Mouse (Mus musculus) adrenal gland, adult 2 months (tissue): ENCODE data around the gene Gpx1. TPM values are rescaled to one million over a fixed set of nuclear protein-coding genes. Genes with fewer than 3 reads are reported as not detected.

ENCODE experiments used
- DNase-seq: peaks from one replicate; pipeline ENCODE4 v3.0.0; 2021
- polyA plus RNA-seq: library from polyadenylated mRNA; depleted of rRNA; stranded (reverse); fragments of >200 nt; gene quantifications from 2 replicates; pipeline ENCODE4 v1.2.3, GENCODE M21; 2012
- total RNA-seq, 2 experiments: library from RNA; stranded (reverse); gene quantifications; 2 replicates each; pipeline ENCODE4 v1.2.3; 2021

Gpx1 gene
- total and polyA plus RNA-seq, 3 experiments: 694 to 1,573 (median 927) TPM

DNA sequence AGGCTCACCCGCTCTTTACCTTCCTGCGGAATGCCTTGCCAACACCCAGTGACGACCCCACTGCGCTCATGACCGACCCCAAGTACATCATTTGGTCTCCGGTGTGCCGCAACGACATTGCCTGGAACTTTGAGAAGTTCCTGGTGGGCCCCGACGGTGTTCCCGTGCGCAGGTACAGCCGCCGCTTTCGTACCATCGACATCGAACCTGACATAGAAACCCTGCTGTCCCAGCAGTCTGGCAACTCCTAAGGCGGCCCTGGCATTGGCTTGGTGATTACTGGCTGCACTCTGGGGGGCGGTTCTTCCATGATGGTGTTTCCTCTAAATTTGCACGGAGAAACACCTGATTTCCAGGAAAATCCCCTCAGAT lies 1.2 kb downstream of the Gpx1 start:
- peak; percentile 58 for DNase-seq

DNA sequence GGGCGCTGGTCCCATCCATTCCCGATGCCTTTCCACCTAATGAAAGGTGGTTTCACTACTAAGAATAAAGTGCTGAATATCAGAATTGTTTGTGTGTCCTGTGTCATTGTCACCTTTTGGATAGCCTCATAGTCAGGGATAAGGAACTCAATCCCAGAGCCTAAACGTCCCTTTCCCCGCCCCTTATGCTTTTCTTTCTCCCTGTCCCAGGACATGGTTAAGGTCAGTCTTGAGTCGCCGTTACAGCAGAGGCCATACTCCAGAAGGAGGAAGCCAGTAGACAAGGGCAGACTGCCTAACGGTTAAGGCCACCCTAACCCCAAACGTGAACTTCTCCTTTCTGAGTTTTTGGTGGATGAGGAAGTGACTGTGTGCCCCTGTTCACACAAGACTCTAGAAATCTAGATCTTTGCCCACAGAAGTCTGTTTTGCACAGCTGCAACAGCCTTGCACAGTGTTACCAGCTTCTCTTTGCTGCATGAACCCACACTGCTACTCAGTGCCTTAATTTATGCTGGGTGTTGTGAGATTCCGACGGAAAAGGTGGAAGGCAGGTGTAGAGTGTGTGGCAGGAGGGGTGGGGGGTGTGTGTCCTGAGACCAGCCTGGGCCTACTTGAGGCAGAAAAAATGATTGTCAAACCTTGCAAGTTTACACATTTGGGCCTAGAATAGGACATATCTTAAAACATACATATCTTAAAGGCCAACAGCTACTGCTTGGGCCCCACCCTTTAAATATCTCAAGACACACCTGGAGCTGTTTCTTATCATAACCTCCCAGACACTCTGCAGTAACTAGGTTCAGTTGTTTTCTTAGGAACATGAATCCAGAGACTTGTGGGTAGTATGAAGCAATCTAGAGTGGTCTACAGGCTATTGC lies 1.8 kb downstream of the Gpx1 start:
- peak; percentile 73 for DNase-seq

DNA sequence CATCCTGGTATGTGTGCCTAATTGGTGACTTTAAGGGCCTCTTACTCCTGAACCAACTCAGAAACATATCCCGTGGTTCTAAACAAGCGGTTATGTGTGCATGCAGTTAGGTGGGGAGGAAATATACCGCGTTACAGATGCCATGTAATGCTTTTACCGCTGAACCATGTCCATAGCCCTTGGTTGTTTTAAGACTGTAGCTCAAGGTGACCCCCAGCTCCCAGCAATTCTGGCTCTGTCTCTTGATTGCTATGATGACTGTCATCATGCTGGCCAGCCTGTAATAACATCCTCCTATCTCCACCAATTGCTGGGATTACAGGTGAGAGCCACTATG lies 2.4 kb downstream of the Gpx1 start:
- no peak for DNase-seq

- peak; percentile 67 for DNase-seq
Observed at GRCm38 (mm10) chr9:108341801-108342200, 3.1 kb downstream of the Gpx1 start.

- peak; percentile 45 for DNase-seq
Observed at GRCm38 (mm10) chr9:108342301-108342831, 3.7 kb downstream of the Gpx1 start.

DNA sequence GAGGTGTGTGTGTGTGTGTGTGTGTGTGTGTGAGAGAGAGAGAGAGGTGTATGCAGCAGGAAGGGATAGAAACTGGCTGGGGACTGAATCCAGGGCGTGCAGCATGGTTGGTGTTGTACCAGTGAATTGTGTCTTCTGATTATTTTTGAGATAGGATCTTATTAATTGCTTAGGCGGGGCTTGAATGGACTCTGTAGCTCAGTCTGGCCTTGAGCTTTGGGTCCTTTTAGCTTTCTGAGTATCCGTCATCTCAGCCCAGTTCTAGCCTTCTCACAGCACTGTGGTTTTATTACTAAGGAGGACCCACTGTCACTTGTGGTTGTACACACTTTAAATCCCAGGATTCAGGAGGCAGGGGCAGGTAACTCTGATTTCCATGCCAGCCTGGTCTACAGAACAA lies 4.6 kb downstream of the Gpx1 start:
- DNase-seq: peak; percentile 56

DNA sequence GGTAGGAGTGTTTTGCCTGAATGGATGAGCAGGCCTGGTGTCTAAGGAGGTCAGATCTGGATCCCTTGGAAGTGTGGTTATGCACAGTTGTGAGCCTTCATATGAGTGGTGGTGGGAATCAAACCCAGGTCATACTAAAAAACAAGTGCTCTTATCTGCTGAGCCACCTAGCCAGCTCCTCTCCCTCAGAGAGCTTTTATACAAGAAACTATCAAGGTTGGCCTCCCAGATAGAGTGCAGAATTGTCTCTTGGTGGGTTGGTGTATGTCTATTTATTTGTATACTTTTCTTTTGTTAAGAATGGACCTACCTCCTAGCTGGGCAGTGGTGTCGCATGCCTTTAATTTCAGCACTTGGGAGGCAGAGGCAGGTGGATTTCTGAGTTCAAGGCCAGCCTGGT lies 5.1 kb downstream of the Gpx1 start:
- DNase-seq: no peak

- no peak for DNase-seq
Observed at GRCm38 (mm10) chr9:108344471-108344870, 5.8 kb downstream of the Gpx1 start.

GRCm38 (mm10) chr9:108347024-108347423 lies 8.3 kb downstream of the Gpx1 start:
- peak; percentile 26 for DNase-seq

DNA sequence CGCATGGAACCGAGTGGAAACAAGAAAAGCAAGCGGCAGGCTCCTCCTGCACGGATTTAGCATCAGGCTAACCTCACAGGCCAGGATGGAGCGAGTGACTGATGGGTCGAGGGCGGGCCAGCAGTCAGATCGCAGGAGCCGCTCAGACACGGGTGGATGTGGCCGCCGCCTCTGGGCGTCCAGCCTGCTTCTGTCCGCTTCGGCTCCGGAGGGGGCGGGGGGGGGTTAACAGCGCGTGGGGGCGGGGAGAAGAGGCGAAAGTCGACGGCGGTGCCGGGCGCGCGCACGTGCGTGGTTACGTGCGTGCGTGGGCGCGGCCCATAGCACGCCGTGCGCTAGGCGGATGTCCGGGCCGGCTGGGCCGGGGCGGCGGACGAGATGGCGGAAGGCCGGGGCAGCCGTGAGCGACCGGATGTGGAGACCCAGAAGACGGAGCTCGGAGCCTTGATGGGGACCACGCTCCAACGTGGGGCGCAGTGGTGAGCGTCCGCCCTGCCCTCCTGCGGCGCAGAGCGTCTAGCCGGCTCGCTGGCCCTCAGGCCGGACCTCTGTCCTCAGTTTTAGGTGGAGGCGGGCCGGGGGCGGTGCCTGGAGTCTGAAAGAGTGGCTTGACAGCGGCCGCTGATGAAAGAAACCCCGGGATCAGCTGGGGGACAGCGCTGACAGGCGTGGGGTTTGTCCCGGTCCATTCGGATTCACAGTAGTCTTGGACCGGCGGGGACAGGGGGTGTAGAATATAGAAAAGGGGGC lies 9.0 kb downstream of the Gpx1 start, which contains the start of gene Usp4:
Gene Usp4 (plus strand): TSS at position 314 of the 750 bp plus-strand sequence.
- peak; percentile 94 for DNase-seq

GRCm38 (mm10) chr9:108348290-108348680 lies 9.6 kb downstream of the Gpx1 start:
- DNase-seq: no peak

DNA sequence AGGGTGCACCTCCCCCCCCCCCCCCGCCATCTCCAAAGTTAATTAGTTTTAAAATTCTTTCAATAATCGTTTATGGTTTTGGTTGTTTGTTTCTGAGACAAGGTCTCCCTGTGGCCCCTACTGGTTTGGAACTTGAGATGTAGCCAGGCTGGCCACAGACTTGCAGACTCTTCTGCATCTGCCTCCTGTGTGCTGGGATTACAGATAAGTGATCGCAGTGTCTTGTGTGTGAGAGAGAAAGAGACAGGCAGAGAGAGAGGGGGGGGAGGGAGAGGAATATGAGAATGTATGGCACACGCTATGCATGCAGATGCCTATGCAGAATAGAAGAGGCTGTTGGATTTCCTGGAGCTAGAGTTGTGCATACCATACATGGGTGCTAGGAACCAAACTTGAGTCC lies 11.0 kb downstream of the Gpx1 start:
- no peak for DNase-seq

DNA sequence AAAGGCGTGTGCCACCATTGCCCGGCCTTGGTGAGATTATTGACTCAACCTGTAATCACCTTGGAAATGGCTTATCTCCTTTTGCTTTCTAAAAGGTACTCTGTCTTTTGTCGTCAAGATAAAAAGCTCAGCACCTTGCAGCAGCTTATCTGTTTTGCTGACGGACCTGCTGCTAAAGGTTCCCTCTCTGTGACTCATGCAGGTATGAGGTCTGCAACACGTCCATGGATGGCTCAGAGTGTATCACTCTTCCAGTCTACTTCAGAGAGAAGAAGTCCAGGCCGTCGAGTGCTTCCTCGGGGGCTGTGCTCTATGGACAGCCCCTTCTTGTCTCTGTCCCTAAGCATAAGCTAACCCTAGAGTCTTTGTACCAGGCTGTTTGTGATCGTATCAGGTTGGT lies 39.5 kb downstream of the Gpx1 start:
- no peak for DNase-seq

- no peak for DNase-seq
Observed at GRCm38 (mm10) chr9:108378736-108379135, 40.0 kb downstream of the Gpx1 start.

DNA sequence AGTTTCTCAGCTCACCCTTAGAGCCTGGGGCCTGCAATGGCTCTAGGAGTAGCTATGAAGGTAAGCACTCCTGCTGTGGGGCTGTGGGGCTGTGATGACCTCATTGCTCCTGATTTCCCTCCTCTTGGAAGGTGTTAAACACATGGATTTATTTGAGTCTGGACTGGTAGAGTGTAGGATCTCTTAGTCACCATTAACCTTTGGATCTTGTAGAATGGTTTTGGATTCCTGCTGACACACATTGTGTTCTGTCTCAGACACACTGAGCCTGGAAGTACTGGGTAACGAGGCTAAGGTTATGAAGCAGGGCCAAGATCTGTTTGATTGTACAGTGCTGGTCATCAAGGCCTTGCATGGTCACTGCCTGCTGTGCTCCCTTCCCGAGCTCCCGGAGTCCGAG lies 40.6 kb downstream of the Gpx1 start:
- DNase-seq: no peak

DNA sequence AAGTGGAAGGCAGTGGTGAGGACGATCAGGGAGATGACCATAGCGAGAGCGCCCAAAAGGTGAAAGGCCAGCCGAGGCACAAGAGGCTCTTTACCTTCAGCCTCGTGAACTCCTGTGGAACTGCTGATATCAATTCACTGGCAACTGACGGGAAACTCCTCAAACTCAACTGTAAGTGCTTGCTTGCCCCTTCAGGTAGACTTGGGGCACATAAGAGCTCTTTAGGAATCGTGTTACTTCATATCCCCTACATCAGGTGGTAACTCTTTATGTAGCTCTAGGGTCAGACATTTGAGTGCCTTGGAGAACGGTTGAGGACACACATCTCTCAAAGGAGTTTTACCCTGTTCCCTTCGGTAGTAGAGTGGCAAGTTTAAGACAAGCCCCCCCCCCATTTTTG lies 42.7 kb downstream of the Gpx1 start:
- no peak for DNase-seq

GRCm38 (mm10) chr9:108385006-108385405 lies 46.3 kb downstream of the Gpx1 start:
- DNase-seq: no peak

GRCm38 (mm10) chr9:108386816-108387215 lies 48.1 kb downstream of the Gpx1 start:
- no peak for DNase-seq

DNA sequence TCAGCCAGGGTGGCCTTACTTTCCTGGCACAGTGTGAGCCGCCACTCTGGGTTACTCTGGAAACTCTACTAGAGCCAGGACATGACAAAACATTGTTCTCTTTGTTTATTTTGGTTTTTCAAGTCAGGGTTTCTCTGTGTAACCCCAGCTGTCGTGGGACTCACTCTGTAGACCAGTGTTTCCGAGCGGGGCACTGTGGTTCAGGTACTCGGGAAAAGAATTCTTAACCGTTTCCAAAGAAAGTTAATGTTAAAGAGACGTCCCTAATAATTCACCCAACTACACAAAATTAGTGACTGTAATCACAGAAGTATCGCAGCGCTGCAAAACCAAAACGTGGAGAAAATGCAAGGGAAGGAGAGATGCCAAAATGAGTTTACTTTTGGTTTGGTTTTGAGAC lies 49.9 kb downstream of the Gpx1 start:
- no peak for DNase-seq

- DNase-seq: no peak
Observed at GRCm38 (mm10) chr9:108389220-108389619, 50.5 kb downstream of the Gpx1 start.
